Mouse (Mus musculus) cerebellum, adult 2 months (tissue): Measurements from ENCODE around the gene Btbd18. TPM values are rescaled to one million over a fixed set of nuclear protein-coding genes. Genes with fewer than 3 reads are reported as not detected.

ENCODE experiments used
- DNase-seq, 2 experiments: peaks; one replicate each; pipeline ENCODE4 v3.0.0; 2021
- H3K27ac ChIP-seq: fragments of 200-500 bp; 2 replicates; pipeline ENCODE4 v1.5.1; 2012; ENCODE audit warnings: low read length, control low read depth, inconsistent platforms; ENCODE audit not compliant: insufficient read depth
- H3K27me3 ChIP-seq: fragments of 200-500 bp; 2 replicates; pipeline ENCODE4 v1.6.1; 2012; ENCODE audit warnings: inconsistent platforms, mild to moderate bottlenecking, low read length, moderate library complexity; ENCODE audit not compliant: control insufficient read depth, insufficient read depth
- H3K4me1 ChIP-seq: fragments of 200-500 bp; 2 replicates; pipeline ENCODE4 v1.6.1; 2011; ENCODE audit warnings: low read length; ENCODE audit not compliant: control insufficient read depth, insufficient read depth
- H3K4me3 ChIP-seq: fragments of 200-500 bp; replicated peaks from 2 replicates; pipeline ENCODE3; 2011; ENCODE audit warnings: mild to moderate bottlenecking, low read depth, low read length, control low read depth; ENCODE audit not compliant: insufficient read depth
- CTCF ChIP-seq: fragments of 200-500 bp; IDR thresholded peaks from 2 replicates; pipeline ENCODE4 v1.5.1; 2011; ENCODE audit warnings: low read depth, mild to moderate bottlenecking, control low read depth, low read length, moderate library complexity, borderline replicate concordance; ENCODE audit not compliant: insufficient read depth
- POLR2A ChIP-seq: fragments of 200-500 bp; IDR thresholded peaks from 2 replicates; pipeline ENCODE4 v1.6.1; 2011; ENCODE audit warnings: low read length, control low read depth, borderline replicate concordance; ENCODE audit not compliant: insufficient read depth
- WGBS: fragments of 180-500 bp; shearing (Covaris S2); methylation state at CpG from one replicate; pipeline ENCODE4 v1.1.7; 2018; 5-methylcytosine and 5-hydroxymethylcytosine counted together
- polyA plus RNA-seq: library from polyadenylated mRNA; depleted of rRNA; stranded (reverse); fragments of >200 nt; gene quantifications from 2 replicates; pipeline ENCODE4 v1.2.3, GENCODE M21; 2012; rRNA removed

Btbd18 gene
- not detected in 2 replicates for polyA plus RNA-seq

- WGBS, result 93% methylated on average over 32 of the region's 32 CpGs
- Histone ChIP-seq H3K4me3 (no peak within 1 kb of the TSS), H3K27ac (no peak within 1 kb of the TSS), H3K27me3 (no peaks in the 10 kb centered on the region), H3K4me1 (no peaks in the 10 kb centered on the region)
- TF ChIP-seq CTCF (no peak), POLR2A (no peak)
- DNase-seq, result no peak
Measured at GRCm38 (mm10) chr2:84658806-84659205, at the start of gene Btbd18. TSS of gene Btbd18 (plus strand) at chr2:84659079.

DNA sequence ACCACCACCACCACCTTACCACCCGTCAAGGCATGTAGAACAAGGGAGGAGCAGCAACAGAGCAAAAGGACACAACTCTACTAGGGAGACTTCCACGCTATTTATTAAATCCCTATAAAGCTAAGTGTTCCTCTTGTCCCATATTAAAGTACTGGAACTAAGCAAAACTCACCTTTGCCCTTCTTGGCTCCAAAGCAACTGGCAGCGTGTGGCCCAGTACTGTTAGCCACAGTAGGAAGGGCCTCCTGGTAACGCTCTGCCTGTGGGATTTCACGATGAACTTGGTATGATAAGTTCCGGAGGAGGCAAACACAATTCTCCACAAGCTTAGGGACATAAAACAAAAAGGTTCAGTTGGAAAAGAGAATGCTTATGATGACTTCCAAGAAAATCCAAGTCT is 46.1 kb upstream of the Btbd18 start:
- Histone ChIP-seq H3K4me3 (no peak overlapping the region), H3K27me3 (no peaks in the 10 kb centered on the region), H3K27ac (no peak overlapping the region), H3K4me1 (no peaks in the 10 kb centered on the region)
- DNase-seq, result no peak
- WGBS, result 85% methylated on average over 6 of the region's 6 CpGs
- no peak for TF ChIP-seq CTCF
- no peak for TF ChIP-seq POLR2A

DNA sequence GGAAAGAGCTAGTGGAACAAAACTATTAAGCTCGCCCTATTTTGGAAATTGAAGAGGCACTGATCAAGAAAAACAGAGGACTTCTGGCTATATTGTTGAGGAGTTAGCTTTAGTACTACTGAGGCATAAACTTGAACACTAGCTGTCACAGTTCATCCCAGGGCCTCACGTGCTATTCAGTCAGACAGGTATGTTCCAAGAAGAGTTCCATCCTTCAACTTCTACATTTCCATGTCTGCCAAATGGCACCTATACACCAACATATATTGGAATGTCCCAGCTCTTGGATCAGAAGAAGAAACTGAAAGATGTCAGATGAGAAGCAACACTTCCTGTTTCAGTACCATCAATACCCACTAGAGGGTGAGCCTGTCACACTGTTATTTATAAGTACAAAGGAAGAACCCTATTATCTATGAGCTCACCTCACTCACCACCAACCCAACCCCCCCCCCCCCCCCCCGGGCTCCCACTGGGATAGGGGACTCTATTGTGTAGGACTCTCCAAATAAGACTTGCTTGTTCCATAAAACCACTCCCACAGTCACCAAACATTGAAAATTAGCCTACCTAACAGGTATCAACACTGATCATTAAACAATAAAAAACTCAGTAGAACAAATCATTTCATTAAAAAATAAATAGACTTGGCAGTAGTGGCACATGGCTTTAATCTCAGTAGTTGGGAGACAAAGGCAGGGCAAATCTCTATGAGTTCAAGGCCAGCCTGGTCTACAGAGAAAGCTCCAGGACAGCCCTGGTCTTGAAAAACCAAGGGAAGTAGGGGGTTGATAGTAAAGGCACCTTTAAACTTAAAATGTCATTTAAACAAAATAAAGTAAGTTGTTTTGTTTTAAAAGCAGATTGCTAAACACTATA is 41.0 kb upstream of the Btbd18 start:
- H3K4me1 ChIP-seq, result no peaks in the 10 kb centered on the region
- peak in 1 of 2 experiments; percentile 59 for DNase-seq
- H3K27me3 ChIP-seq, result no peaks in the 10 kb centered on the region
- WGBS, result 58% methylated on average over 3 of the region's 3 CpGs
- H3K27ac ChIP-seq, result no peak overlapping the region
- H3K4me3 ChIP-seq, result no peak overlapping the region
- TF ChIP-seq POLR2A (no peak), CTCF (peak; percentile 48; the same call in 1 of the 2 replicates)

DNA sequence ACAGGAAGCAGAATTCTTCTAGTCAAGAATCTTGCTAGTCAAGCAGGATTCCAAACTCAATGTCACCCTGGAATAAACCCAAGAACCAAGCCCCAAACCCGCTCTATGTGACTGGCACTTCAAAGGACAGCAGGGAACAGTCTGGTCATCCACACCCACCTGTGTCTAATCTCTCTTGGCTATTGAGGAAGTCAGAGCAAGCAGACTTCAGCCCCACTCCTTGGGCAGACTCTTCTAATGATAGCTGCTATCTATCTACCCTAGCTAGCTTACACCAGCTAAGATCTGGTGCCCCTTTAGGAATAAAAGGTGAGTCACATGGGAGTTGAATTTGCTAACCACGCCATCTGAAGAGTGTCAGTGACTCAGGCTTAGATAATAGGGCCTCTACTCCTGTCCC is 40.0 kb upstream of the Btbd18 start:
- Histone ChIP-seq H3K27me3 (no peaks in the 10 kb centered on the region), H3K4me1 (no peaks in the 10 kb centered on the region), H3K4me3 (no peak overlapping the region), H3K27ac (no peak overlapping the region)
- DNase-seq, result no peak
- WGBS, result 68% methylated on average over 2 of the region's 2 CpGs
- no peak for TF ChIP-seq CTCF

DNA sequence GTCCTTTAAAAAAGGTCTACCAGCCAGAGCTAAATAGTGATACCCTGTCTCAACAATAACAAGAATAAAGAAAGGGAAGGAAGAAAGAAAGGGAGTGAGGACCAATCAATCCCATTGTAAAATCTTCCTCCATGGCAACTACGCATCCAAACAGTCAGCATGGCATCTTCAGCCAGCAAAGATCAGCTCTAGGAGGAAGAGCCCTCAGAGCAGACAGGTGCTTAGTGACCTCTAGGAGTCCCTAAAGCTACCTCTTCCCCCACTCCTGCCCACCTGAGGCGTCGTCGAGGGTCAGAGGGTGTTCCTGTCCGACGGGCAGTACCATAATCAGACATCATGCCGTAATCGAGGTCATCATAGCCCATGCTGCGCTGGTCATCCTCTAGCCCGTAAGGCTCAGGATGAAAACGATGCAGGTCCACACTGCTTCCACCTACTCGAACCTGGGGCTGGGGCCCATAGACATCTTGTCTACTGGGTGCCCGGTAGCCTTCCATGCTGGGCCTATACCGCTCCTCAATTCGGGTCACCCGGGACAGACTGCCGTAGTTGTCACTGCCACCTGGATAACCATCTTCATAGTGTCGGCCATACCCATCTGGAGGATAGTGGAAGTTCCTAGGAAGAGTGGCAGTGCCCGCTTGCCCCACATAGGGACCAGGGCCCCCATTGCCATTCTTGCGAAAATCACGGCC is 39.1 kb upstream of the Btbd18 start:
- Histone ChIP-seq H3K27me3 (no peaks in the 10 kb centered on the region), H3K4me3 (no peak overlapping the region), H3K27ac (no peak overlapping the region), H3K4me1 (no peaks in the 10 kb centered on the region)
- TF ChIP-seq CTCF (no peak), POLR2A (no peak)
- DNase-seq, result no peak
- WGBS, result 92% methylated on average over 21 of the region's 21 CpGs

DNA sequence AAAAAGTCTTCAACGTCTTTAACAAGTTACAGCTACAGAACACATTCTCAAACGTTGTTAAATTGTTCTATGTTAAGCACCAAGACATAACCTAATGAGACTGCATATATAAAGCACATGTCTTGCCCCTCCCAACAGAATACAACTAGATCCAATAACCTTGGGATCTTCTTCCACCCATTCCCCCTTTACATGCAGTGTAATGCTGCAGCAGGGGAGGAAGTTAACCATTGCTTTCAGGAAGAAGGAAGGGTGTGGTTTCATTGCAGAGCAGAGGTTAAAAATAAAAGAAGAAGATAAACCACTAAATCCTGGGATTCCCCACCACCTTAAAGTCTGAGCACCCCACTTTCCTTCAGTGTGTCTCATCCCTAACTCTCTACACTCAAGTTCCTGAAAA is 36.2 kb upstream of the Btbd18 start:
- TF ChIP-seq CTCF (no peak), POLR2A (no peak)
- WGBS, result 78% methylated on average over 2 of the region's 2 CpGs
- no peaks in the 10 kb centered on the region for H3K27me3 ChIP-seq

GRCm38 (mm10) chr2:84623428-84624119 is 35.3 kb upstream of the Btbd18 start:
- Histone ChIP-seq H3K27ac (no peak overlapping the region), H3K4me1 (no peaks in the 10 kb centered on the region), H3K27me3 (no peaks in the 10 kb centered on the region), H3K4me3 (no peak overlapping the region)
- no peak for TF ChIP-seq POLR2A
- no peak for TF ChIP-seq CTCF
- DNase-seq, result no peak
- 94% methylated on average over 3 of the region's 3 CpGs for WGBS

More for the DNA sequence above, 36.2 kb upstream of the Btbd18 start:
- Histone ChIP-seq H3K27ac (no peak overlapping the region), H3K4me3 (no peak overlapping the region), H3K4me1 (no peaks in the 10 kb centered on the region)
- DNase-seq, result no peak

- 94% methylated on average over 17 of the region's 17 CpGs for WGBS
- no peak for DNase-seq
Measured at GRCm38 (mm10) chr2:84624201-84624600, 34.7 kb upstream of the Btbd18 start.

More at GRCm38 (mm10) chr2:84624201-84624600, 34.7 kb upstream of the Btbd18 start:
- TF ChIP-seq POLR2A (no peak), CTCF (no peak)
- Histone ChIP-seq H3K4me1 (no peaks in the 10 kb centered on the region), H3K4me3 (no peak overlapping the region), H3K27me3 (no peaks in the 10 kb centered on the region), H3K27ac (no peak overlapping the region)
